Mouse (Mus musculus) central nervous system, embryonic 14 days (tissue): Measurements from ENCODE around the gene Tspan14. TPM values are rescaled to one million over a fixed set of nuclear protein-coding genes. Genes with fewer than 3 reads are reported as not detected.

Source experiments
- polyA plus RNA-seq: library from polyadenylated mRNA; depleted of rRNA; stranded (reverse); fragments of >200 nt; gene quantifications from 2 replicates; pipeline ENCODE4 v1.2.3, GENCODE M21; 2012; rRNA removed

Gene Tspan14
- polyA plus RNA-seq: 76.8 and 80.3 TPM in 2 replicates

GRCm38 (mm10) chr14:40966392-40966861, at the start of gene Tspan14:
Gene Tspan14, minus strand, starts transcription at chr14:40966807.

GRCm38 (mm10) chr14:41013630-41014613, 47.3 kb upstream of the Tspan14 start, which contains the start of gene Fam213a:
Gene Fam213a, minus strand, starts transcription at chr14:41013788.

GRCm38 (mm10) chr14:40893196-40893595, 73.4 kb downstream of the Tspan14 start, which contains the start of gene Sh2d4b:
Gene Sh2d4b, minus strand, starts transcription at chr14:40893266.

Other genes starting within 250 kb of the Tspan14 start
- 3.1 and 3.6 TPM in 2 replicates for gene Sh2d4b, start 73.5 kb downstream of the Tspan14 start, polyA plus RNA-seq
- 34.0 and 36.0 TPM in 2 replicates for gene Fam213a, start 47.0 kb upstream of the Tspan14 start, polyA plus RNA-seq
- gene Dydc2, start 102.4 kb upstream of the Tspan14 start, polyA plus RNA-seq: 0.33 and 0.34 TPM in 2 replicates
- gene Dydc1, start 106.1 kb upstream of the Tspan14 start, polyA plus RNA-seq: 0.05 and 0.08 TPM in 2 replicates
- gene Mat1a, start 138.2 kb upstream of the Tspan14 start, polyA plus RNA-seq: 0.02 TPM in 1 of 2 replicates, not detected in the other
- gene Sftpa1, start 165.0 kb upstream of the Tspan14 start, polyA plus RNA-seq: not detected in 2 replicates
- gene Mbl1, start 184.7 kb upstream of the Tspan14 start, polyA plus RNA-seq: not detected in 2 replicates
- not detected in 2 replicates for gene Sftpd, start 218.3 kb upstream of the Tspan14 start, polyA plus RNA-seq